Mouse (Mus musculus) lung, postnatal 0 days (tissue): ENCODE data around the gene Zfp46. TPM values are rescaled to one million over a fixed set of nuclear protein-coding genes. Genes with fewer than 3 reads are reported as not detected.

Experiments used
- ATAC-seq: fragments of 200-750 bp; cut with Nextera tagmentation; 2 replicates; pipeline ENCODE4 v1.8.0; 2017; ENCODE audit warnings: moderate library complexity
- DNase-seq: peaks from one replicate; pipeline ENCODE4 v3.0.0-alpha.2; 2016; ENCODE audit warnings: low spot score
- H3K27ac ChIP-seq: fragments of 300-500 bp; sonication (generic); 2 replicates; pipeline ENCODE4 v1.5.1; 2014; ENCODE audit warnings: antibody characterized with exemption, mild to moderate bottlenecking, low read length, mixed read lengths
- H3K27me3 ChIP-seq: fragments of 300-500 bp; sonication (generic); replicated peaks from 2 replicates; pipeline ENCODE4 v1.6.1; 2014; ENCODE audit warnings: low read length, mixed read lengths; ENCODE audit not compliant: insufficient read depth
- H3K36me3 ChIP-seq: fragments of 300-500 bp; sonication (generic); 2 replicates; pipeline ENCODE4 v1.6.1; 2014; ENCODE audit warnings: low read length, mixed read lengths; ENCODE audit not compliant: insufficient read depth
- H3K4me1 ChIP-seq: fragments of 300-500 bp; sonication (generic); 2 replicates; pipeline ENCODE4 v1.6.1; 2014; ENCODE audit warnings: antibody characterized with exemption, low read depth, low read length, mixed read lengths; ENCODE audit not compliant: insufficient read depth
- H3K4me2 ChIP-seq: fragments of 300-500 bp; sonication (generic); replicated peaks from 2 replicates; pipeline ENCODE4 v1.6.1; 2014; ENCODE audit warnings: low read depth, mild to moderate bottlenecking, low read length, moderate library complexity, mixed read lengths
- H3K4me3 ChIP-seq: fragments of 300-500 bp; sonication (generic); 2 replicates; pipeline ENCODE4 v1.5.1; 2014; ENCODE audit warnings: low read depth, low read length
- H3K9ac ChIP-seq: fragments of 300-500 bp; sonication (generic); replicated peaks from 2 replicates; pipeline ENCODE4 v1.6.1; 2014; ENCODE audit warnings: low read depth, mild to moderate bottlenecking
- H3K9me3 ChIP-seq: fragments of 300-500 bp; sonication (generic); 2 replicates; pipeline ENCODE4 v1.6.1; 2016; ENCODE audit warnings: low read length, mixed read lengths
- CTCF ChIP-seq: IDR thresholded peaks from 2 replicates; pipeline ENCODE4 v1.5.1; 2016; ENCODE audit warnings: antibody characterized with exemption, mild to moderate bottlenecking
- EP300 ChIP-seq: IDR thresholded peaks from 2 replicates; pipeline ENCODE4 v1.6.1; 2016; ENCODE audit warnings: antibody characterized with exemption, mild to moderate bottlenecking, control low read depth
- WGBS: fragments of 180-500 bp; shearing (Covaris S2); extraction: QIAGEN DNeasy Blood & Tissue Kit; methylation state at CpG from one replicate; pipeline ENCODE4 v1.1.7; 2014; 5-methylcytosine and 5-hydroxymethylcytosine counted together
- polyA plus RNA-seq: library from polyadenylated mRNA; unstranded; fragments of >200 nt; fragmentation: Nextera tagmentation; extraction: Ambion mirVana; gene quantifications from 2 replicates; pipeline ENCODE4 v1.2.1, GENCODE M21; 2015

Zfp46 gene
- polyA plus RNA-seq, 1 experiment from 2014 or later, result 21.0 TPM

DNA sequence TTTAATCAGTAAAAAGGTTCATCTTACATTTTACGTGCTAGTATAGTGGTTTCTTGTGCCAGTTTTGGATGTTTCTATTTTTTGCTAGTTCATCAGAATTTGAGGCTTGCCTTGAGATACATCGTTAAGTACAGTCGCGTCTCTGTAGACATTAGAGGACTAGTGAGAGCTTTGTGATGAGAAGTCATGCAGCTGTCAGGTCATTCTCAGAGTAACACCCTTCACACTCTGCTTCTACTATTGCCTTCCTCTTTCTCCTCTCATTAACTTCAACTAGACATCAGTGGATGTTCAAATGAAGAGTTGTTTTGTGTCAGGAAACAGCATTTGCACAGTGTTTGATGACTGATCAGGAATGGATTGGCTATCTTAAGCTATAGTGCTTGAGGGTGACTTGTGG, 28.1 kb downstream of the Zfp46 start:
- DNase-seq (peak; percentile 28), ATAC-seq (no peak)
- no peaks in the 10 kb centered on the region for H3K9me3 ChIP-seq
- H3K27me3 ChIP-seq, result no peaks in the 10 kb centered on the region
- H3K27ac ChIP-seq, result 0 out of 2 replicates have a peak overlapping the region, but pooled peaks have one; percentile 20
- TF ChIP-seq EP300 (no peak), CTCF (no peak)
- peaks cover 8% of the 10 kb centered on the region for H3K4me1 ChIP-seq
- H3K4me2 ChIP-seq, result peak overlapping the region; percentile 75
- H3K9ac ChIP-seq, result no peak overlapping the region
- WGBS, result 6% methylated on average over 4 of the region's 4 CpGs
- H3K4me3 ChIP-seq, result peak overlapping the region; percentile 97; the same call in 1 of the 2 replicates
- H3K36me3 ChIP-seq, result 0 out of 2 replicates have a peak, but pooled peaks cover 4% of the 10 kb centered on the region

DNA sequence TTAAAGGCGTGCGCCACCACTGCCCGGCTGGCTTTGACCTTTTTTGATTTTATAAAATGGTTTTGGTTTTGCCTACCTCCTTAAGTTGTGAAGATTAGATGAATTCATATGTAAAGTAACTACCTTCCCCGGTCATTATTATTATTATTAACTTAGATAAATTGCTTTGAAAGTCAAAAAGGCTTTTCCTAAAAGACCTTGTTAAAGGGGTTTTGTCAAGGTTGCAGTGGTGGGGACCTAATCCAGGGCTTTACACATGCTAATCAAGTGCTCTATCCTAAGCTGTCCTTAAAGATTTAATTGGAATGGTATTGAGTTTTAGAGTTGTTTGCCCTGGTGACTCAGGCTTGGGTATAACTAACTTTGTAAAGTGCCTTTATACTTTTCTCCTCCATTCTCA, 33.2 kb downstream of the Zfp46 start:
- H3K4me3 ChIP-seq, result no peak overlapping the region
- H3K9me3 ChIP-seq, result no peaks in the 10 kb centered on the region
- no peak for DNase-seq
- H3K4me2 ChIP-seq, result no peak overlapping the region
- no peak overlapping the region for H3K9ac ChIP-seq
- 98% methylated on average over 4 of the region's 4 CpGs for WGBS
- H3K4me1 ChIP-seq, result peaks cover 6% of the 10 kb centered on the region
- no peak overlapping the region for H3K27ac ChIP-seq
- peaks cover 13% of the 10 kb centered on the region; the same call in 1 of the 2 replicates for H3K36me3 ChIP-seq
- TF ChIP-seq EP300 (no peak), CTCF (no peak)
- ATAC-seq, result no peak
- H3K27me3 ChIP-seq, result no peaks in the 10 kb centered on the region

DNA sequence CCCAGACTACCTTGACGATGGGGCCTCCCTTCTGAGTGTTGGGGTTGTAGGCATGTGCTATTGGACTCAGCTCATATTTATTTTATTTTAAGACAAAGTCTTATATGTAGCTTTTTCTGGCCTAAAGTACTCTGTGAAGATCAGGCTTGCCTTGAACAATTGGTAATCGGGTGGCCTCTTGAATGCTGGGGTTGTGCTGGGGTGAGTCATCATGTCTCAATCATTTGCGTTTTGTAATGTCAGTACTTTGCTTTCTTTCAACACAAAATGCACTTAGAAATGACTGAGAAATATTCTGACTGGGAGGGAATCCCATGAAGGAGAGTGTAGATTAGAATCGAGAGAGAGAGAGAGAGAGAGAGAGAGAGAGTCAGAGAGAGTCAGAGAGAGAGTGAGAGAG, 35.5 kb downstream of the Zfp46 start:
- H3K36me3 ChIP-seq, result peaks cover 13% of the 10 kb centered on the region; the same call in 1 of the 2 replicates

DNA sequence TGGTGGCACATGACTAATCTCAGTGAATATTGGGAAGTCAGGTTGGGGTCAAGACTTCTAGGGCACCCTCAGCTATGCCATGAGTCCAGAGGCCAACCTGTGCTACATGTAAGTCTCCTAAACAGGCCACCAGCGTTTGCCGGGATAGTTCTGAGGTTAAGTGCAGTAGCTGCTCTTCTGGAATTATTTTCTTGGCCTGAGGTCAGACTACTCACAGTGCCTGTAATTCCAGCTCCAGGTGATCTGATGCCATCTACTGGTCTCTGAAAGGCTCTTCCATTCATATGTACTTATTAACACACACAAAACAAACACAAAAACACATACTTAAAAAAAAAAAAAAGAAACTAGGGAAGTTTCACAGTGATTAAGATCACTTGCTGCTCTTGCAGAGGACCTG, 39.7 kb downstream of the Zfp46 start:
- peak; percentile 73 for DNase-seq
- H3K4me2 ChIP-seq, result no peak overlapping the region
- no peak overlapping the region for H3K27ac ChIP-seq
- no peaks in the 10 kb centered on the region for H3K9me3 ChIP-seq
- peaks cover 2% of the 10 kb centered on the region; the same call in 1 of the 2 replicates for H3K36me3 ChIP-seq
- no peaks in the 10 kb centered on the region for H3K4me1 ChIP-seq
- H3K4me3 ChIP-seq, result no peak overlapping the region
- peak; percentile 24 for ATAC-seq
- no peak overlapping the region for H3K9ac ChIP-seq
- TF ChIP-seq CTCF, result peak; percentile 62
- TF ChIP-seq EP300, result no peak
- no peaks in the 10 kb centered on the region for H3K27me3 ChIP-seq
- WGBS, result 33% methylated on average over 2 of the region's 2 CpGs

More for the DNA sequence above, 35.5 kb downstream of the Zfp46 start:
- no peak overlapping the region for H3K4me3 ChIP-seq
- ATAC-seq, result peak; percentile 72
- no peaks in the 10 kb centered on the region for H3K27me3 ChIP-seq
- TF ChIP-seq CTCF (no peak), EP300 (no peak)
- 53% methylated on average over 4 of the region's 4 CpGs for WGBS
- DNase-seq, result peak; percentile 85
- peak overlapping the region; percentile 54; the same call in 1 of the 2 replicates for H3K27ac ChIP-seq
- H3K9me3 ChIP-seq, result no peaks in the 10 kb centered on the region
- H3K9ac ChIP-seq, result no peak overlapping the region
- H3K4me2 ChIP-seq, result no peak overlapping the region
- H3K4me1 ChIP-seq, result no peaks in the 10 kb centered on the region

DNA sequence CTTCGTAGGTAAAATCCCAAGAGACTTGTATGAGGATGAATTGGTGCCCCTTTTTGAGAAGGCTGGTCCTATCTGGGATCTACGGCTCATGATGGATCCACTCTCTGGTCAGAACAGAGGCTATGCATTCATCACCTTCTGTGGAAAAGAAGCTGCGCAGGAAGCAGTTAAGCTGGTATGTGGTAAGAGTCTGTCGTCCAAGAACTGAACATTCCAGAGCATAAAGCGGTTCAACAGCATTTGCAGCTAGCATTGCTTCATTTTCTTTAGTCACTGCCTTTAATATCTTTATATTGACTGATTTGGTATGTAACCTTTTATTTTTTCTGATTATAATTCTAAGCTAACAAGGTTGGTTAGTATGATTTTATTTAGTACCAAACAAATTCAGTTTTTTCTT, 42.8 kb downstream of the Zfp46 start:
- H3K27ac ChIP-seq, result no peak overlapping the region
- H3K4me2 ChIP-seq, result no peak overlapping the region
- no peaks in the 10 kb centered on the region for H3K4me1 ChIP-seq
- no peak overlapping the region for H3K9ac ChIP-seq
- H3K36me3 ChIP-seq, result no peaks in the 10 kb centered on the region; the same call in 1 of the 2 replicates
- H3K4me3 ChIP-seq, result no peak overlapping the region
- 57% methylated on average over 5 of the region's 5 CpGs for WGBS
- ATAC-seq (peak; percentile 50; the same call in 1 of the 2 replicates), DNase-seq (peak; percentile 70)
- no peaks in the 10 kb centered on the region for H3K27me3 ChIP-seq
- no peaks in the 10 kb centered on the region for H3K9me3 ChIP-seq
- TF ChIP-seq EP300 (no peak), CTCF (no peak)

DNA sequence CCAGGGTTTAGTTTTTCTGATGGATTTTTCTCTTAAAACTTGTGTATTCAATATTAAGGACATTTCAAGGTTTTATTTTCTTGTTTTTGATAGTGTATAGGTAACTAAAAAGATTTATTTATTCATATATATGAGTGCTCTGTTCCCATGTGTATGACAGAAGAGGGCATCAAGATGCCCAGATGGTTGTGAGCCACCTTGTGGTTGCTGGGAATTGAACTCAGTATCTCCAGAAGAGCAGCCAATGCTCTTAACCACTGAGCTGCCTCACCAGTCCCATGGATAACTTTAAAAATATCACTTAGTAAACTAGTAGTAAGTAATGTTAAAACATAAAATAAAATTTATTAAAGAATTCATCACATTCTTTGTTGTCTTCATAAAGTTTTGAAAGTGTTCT, 43.6 kb downstream of the Zfp46 start:
- Histone ChIP-seq H3K4me2 (no peak overlapping the region), H3K27me3 (no peaks in the 10 kb centered on the region), H3K9ac (no peak overlapping the region), H3K4me1 (no peaks in the 10 kb centered on the region), H3K4me3 (no peak overlapping the region), H3K9me3 (no peaks in the 10 kb centered on the region), H3K27ac (no peak overlapping the region), H3K36me3 (peaks cover 3% of the 10 kb centered on the region; the same call in 1 of the 2 replicates)
- ATAC-seq (no peak), DNase-seq (no peak)
- no peak for TF ChIP-seq EP300
- TF ChIP-seq CTCF, result peak; percentile 42

DNA sequence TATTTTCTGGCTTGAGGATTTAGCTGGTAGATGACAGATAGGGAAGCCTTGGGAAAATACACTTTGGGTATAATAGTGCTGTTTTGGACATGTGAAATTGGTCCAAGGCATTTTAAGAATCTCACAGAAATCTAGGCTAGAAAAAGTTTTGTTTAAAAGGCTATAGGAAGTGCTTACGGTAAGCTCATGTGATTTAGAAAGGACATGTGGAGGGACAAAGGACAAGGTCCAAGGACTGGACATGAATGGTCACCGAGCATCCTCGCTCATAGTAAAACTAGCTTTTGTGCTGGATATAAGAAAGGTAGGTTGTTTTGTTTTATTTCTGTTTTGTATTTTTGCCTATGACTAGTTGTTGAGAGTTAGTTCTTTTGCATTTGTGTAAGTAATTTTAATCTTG, 47.2 kb downstream of the Zfp46 start:
- WGBS, result 97% methylated on average over 3 of the region's 3 CpGs
- Histone ChIP-seq H3K9ac (no peak overlapping the region), H3K36me3 (peaks cover 7% of the 10 kb centered on the region; the same call in 1 of the 2 replicates), H3K4me3 (no peak overlapping the region), H3K4me2 (no peak overlapping the region), H3K27me3 (no peaks in the 10 kb centered on the region), H3K27ac (no peak overlapping the region), H3K9me3 (no peaks in the 10 kb centered on the region), H3K4me1 (no peaks in the 10 kb centered on the region)
- DNase-seq (no peak), ATAC-seq (no peak)
- TF ChIP-seq EP300 (no peak), CTCF (no peak)
